Comparison of ENCODE assay signal across 22 mouse cellular contexts in genomic region chr4:107479015-107479414, GRCm38 (mm10). TPM values are rescaled to one million over a fixed set of nuclear protein-coding genes. Genes with fewer than 3 reads are reported as not detected.
A peak's percentile ranks its signal among the peaks of the same experiment; 100 is the strongest.
DNase-seq lines count a peak whose midpoint lies in the region; TF ChIP-seq lines count a peak whose summit lies in the region.
"Had no signal": no experiment of that assay in that cellular context is flagged by ENCODE, and none has a peak within 500 bp of the region (broad histone marks: within the 10 kb centered on the region; RNA-seq: fewer than 3 reads in every experiment).

No protein-coding gene starts in this region.

- DNase-seq in adrenal gland, postnatal 14 days = peak; percentile 16
- no peak for DNase-seq in adrenal gland, adult 18-20 months (ENCODE audit: low spot score in 2 of 2)
- DNase-seq in gastrocnemius, adult 2 months = peak; percentile 57
- no peak for DNase-seq in gastrocnemius, postnatal 10 days
- DNase-seq in left cerebral cortex, postnatal 4 days = peak; percentile 32
- no peak for DNase-seq in left cerebral cortex, postnatal 14 days (ENCODE audit: low spot score in 2 of 2)
- DNase-seq: adrenal gland, adult 2 months; adrenal gland, postnatal 25 days; cerebellum, adult 18-20 months; cerebellum, adult 9-10 months; cerebellum, postnatal 25 days; gastrocnemius, postnatal 36 days; heart, adult 11 months; kidney, adult 11 months; kidney, adult 8-10 months had no signal

- intact Hi-C loops in gastrocnemius, adult 2 months (cut with DNase I) = no loop called here
- intact Hi-C loops in left cerebral cortex, postnatal 4 days (cut with DNase I) = no loop called here
- intact Hi-C loops in left cerebral cortex, postnatal 14 days (cut with DNase I) = no loop called here

- TF ChIP-seq CTCF in gastrocnemius, adult 2 months (IDR thresholded peaks at IDR 0.05) = no peak

- no peak overlapping the region for H3K27ac ChIP-seq in gastrocnemius, adult 2 months
- H3K27ac ChIP-seq: embryonic facial prominence, embryonic 13.5 days; forebrain, embryonic 13.5 days; hindbrain, embryonic 14.5 days; intestine, embryonic 15.5 days had no signal

- H3K4me3 ChIP-seq in gastrocnemius, adult 2 months = no peak overlapping the region
- H3K4me3 ChIP-seq: embryonic facial prominence, embryonic 13.5 days; erythroblast, embryonic 14.5 days; forebrain, embryonic 13.5 days; intestine, embryonic 15.5 days had no signal

RNA-seq across cellular contexts. Expression of gene Glis1, which starts 44.6 kb away (rescaled TPM):
- 0.30 and 1.2 TPM in 2 replicates for total RNA-seq in adrenal gland, postnatal 14 days (2021)
- 1 to 10 TPM in 1 of 2 experiments, under 1 TPM in 1; 0.23 to 1.1 TPM for total RNA-seq in adrenal gland, adult 18-20 months (2021)
- total RNA-seq in gastrocnemius, adult 2 months (2021) = under 1 TPM; 0.15 to 0.20 TPM
- 1 to 10 TPM in 1 of 2 experiments, under 1 TPM in 1; 0.93 to 1.4 TPM for total RNA-seq in gastrocnemius, postnatal 10 days (2021)
- total RNA-seq in left cerebral cortex, postnatal 4 days (2021) = 1 to 10 TPM; 1.9 to 3.6 TPM
- 1 to 10 TPM; 1.4 to 2.3 TPM for total RNA-seq in left cerebral cortex, postnatal 14 days (2021)
- total RNA-seq: common myeloid progenitor, adult 5-6 weeks; hematopoietic stem cell, adult 5-6 weeks had no signal

Comparison
In these comparisons a context has a peak if more than half of its experiments do, and no peak if none do; other contexts are left out.
1. DNase-seq: peak in adrenal gland, postnatal 14 days (single experiment), gastrocnemius, adult 2 months (single experiment) and left cerebral cortex, postnatal 4 days (single experiment); none in adrenal gland, adult 18-20 months (0 of 2), gastrocnemius, postnatal 10 days (single experiment) and left cerebral cortex, postnatal 14 days (0 of 2).